Mouse (Mus musculus) thymus, postnatal 4 days (tissue): ENCODE measurements around the gene Tcp10c.
"Not testable (repeated sequence)": the region's sequence is repeated elsewhere in the genome, so short reads cannot be mapped to it uniquely, and the experiment has no call there.

Experiments
- DNase-seq: peaks from one replicate; pipeline ENCODE4 v3.0.0; 2021

Gene Tcp10c

DNA sequence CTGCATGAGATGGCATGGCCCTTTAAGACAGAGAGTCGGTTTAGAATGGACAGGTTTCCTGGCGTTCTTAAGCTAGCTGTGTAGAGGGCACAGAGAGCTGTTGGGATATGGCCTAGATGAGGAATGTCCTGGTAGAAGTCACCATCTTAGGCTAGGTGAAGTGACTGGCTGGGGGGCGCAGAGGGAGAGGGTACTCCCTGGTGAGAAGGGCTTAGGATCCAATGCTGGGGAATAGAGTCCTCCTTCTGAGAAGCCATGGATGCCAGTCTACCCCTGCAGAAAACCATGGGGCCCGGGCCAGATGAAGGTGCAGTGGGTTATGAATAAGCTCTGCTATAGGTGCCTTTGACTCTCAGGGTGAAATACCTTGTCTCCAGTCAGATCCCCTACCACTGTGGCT, at the start of gene Tcp10c:
Tcp10c (plus strand) TSS at position 52 of the 400 bp plus-strand sequence.
- not testable (repeated sequence) for DNase-seq

DNA sequence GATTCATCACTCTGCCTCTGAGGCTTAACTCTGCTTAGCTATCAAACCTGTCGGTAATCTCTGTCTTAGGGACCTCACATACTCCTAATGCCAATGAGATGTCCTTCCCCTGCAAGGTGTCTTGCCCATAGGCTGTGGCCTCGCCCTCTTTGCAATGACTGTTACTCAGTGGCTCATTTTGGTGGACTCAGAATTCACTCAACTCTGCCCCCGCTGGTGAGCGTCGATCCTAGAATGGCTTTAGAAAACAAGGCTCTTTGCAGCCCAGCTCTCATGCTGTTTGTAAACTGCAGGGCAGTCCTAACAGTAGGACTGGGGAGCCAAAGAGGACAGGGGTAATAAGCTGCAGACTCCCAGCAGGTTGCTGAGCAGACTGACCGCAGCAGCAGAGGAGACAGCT, 46.5 kb upstream of the Tcp10c start:
- peak; percentile 44 for DNase-seq

DNA sequence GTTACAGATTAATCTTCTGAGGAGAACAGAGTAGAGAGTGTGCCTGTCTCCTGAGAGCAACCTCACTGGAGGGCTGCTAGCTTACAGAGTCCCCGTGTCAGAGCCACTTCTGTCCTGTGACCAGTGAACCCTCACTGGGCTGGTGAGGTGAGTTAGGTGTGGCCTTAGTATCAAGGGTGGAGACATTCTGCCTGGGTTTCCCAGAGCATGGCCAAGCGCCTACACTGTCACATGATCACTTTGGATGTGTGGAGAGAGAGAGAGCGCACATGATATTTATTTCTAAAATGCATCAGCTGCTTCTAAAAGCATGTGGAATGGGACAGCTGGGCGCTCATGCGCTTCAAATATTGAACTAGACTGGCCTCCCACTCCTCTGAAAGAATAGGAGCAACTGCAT, 46.0 kb upstream of the Tcp10c start:
- not testable (repeated sequence) for DNase-seq

DNA sequence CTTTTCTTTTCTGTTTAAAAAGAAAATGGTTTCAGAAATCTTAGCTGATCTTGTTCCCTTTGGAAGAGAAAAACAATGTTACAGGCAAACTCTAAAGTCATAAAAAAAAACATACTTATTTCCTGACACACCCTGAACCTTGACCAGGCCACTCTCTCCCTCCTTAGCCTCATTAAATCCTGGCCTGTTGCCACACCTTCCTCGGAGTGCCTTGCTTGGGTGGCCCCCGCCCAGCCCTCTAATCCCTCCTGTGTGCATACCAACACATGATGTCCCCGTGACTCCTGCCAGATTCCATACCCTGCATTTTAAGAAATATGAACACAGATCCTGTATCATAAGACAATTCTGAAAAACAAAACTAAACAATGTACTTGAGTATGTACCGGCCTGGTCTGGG, 45.6 kb upstream of the Tcp10c start:
- DNase-seq, result not testable (repeated sequence)

DNA sequence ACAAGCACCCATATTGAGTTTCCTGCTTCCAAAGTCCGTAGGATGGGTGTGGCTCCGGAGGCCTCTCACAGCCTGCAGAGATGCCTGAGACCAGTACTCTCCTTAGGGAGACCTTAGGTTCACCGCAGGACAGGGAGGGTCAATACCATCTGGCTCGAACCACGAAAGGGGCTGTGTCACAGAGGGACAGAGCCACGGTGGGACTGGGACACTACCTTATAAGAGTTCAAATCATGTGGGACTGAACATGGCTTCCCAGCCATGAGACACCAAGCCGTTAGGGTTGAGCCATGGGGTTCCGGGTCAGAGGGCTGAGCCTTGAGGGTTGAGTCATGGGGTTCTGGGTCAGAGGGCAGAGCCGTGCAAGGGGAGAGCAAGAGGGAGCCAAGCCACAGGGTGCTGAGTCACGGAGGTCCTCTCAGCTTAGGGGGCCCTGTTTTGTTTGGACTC, 45.2 kb upstream of the Tcp10c start:
- not testable (repeated sequence) for DNase-seq

DNA sequence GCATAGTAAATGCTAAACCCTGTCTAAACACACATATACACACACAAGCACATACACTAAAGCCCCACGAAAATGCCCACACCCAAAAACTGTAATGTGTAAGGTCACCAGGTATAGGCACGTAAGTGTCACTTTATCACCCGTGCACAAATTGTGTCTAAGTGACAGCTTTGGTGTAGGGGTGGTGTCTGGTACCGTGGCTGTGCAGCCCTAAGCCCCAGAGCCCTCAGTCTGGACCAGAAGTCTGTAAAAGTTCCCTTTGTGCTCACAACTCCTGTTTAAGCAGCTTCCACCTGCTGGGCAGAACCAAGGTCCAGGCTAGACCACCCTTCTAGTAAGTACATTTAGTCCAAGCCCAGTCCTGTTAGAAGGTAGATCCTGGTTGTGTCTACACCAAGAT, 24.4 kb upstream of the Tcp10c start:
- not testable (repeated sequence) for DNase-seq

DNA sequence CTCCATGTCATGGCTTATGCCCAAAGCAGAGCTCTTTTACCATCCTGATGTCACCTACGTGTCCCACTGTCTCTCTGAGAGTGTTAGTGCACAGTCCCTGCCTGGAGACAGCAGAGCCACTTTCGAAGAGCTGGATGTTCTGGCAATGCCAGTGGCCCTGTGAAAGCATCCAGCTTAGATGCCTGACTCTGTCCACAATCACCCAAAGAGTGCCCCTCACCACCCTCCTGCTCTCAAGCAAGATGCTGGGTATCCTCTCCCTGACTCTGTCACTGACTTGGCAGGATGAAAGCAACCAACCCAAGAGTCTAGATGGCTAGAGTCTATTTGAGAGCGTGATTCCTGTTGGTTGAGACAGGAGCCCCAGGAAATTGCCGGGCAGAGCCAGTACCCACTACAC, 23.2 kb upstream of the Tcp10c start:
- not testable (repeated sequence) for DNase-seq

DNA sequence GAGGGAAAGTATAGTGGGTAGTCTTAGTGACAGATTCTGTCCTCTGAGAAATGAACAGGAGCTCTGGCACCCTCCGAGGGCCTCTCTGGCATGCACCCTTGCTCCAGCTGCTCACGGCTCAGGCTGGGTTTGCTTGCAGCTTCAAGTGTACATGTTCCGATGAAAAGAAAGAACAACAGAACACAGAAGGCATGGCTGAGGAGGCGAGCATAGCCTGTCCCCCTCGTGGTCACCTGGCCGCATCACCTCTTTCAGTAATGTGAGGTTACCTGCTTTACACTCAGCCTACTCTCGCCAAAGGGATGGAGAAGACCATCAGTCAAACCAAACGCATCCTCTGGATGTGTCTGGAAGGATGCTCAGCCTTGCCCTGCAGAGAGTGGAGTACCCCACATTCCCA, 21.9 kb upstream of the Tcp10c start:
- not testable (repeated sequence) for DNase-seq

DNA sequence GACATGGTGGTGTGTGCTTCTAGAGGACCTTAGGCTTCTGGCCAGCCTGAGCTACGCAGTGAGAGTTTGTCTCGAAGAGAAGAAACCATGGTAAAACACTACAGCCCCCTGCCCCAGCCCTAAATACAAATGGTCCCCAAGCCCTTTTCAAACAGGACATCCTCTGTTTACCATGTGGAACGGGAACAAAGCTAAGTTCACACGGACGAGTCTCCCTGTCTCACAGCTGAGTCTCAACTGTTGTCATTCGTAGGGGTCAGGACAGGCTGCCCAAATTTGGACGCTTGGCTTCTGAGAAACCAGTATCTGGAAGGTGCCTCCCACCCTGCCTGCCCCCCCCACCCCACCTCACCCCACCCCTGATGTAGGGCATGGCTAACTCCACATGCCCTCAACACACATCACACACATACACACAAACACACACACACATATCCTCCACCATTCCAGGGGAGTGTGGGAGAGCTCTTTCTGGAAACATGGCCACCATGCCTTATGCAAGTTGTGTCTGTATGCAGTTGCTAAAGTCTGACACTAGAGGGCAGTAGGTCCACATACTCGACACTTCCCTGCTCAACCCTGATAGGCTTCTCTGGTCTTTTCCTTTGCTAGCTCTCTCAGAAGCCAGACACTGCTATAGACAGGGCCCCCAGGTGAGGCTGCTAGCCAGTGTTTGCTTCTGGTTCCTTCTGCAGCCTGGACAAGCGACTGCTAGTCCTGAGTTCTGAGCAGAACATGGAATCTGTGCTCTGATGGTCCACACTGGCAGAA, 17.2 kb upstream of the Tcp10c start:
- DNase-seq, result peak; percentile 16

DNA sequence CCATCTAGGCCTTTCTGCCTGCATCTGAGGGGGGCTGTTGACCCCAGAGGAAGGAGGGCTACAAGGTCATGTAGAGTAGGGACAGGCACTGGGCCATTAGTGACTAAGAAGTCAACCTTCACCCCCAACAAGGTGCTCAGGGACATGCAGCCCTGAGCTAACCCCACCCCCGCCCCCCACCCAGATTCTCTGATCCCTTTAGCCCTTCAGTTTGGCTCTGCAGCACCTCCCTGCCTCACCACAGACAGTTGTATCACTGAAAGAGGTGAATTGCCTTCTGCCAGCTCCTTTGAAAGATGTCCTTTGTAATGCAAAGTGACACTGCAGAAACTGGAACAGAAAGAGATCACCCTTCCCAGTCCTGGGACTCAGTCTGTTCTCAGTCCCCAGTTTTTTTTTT, 16.4 kb upstream of the Tcp10c start:
- DNase-seq, result not testable (repeated sequence)

DNA sequence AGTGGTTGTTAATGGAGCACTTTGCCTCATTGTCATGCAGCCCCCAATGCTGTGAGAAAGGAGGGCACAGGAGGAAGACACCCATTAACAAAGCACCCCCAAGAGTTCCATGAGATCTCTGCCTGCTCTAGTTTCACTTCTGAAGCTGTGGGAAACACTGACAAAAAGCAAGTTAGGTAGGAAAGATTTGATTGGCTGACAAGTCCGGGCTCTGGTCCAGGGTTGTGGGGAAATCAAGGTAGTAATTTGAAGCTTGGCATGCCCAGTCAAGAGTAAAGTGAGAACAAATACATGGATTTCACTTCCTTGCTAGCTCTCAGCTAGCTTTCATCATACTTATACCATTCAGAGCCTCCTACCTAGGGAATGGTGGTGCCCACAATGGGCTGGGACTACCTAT, 14.3 kb upstream of the Tcp10c start:
- DNase-seq, result not testable (repeated sequence)

DNA sequence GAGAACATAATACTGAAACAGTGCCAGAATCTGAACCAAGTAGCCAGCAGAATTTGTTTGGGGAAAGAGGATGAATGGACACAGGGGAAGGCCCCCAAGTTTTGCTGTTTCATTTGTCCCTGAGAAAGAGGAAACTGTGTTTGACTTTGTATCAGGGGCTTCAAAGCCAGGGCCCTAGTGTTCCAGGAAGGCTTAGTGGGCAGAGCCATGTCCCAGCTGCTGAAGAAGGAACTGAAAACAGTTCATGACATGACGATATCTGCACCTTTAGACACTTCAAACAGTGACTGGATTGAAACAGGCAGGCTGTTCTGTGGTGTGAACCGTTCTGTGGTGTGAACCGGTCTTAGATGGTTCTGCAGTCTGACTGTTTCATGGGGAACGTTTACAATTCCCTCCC, 8.4 kb upstream of the Tcp10c start:
- DNase-seq, result not testable (repeated sequence)

DNA sequence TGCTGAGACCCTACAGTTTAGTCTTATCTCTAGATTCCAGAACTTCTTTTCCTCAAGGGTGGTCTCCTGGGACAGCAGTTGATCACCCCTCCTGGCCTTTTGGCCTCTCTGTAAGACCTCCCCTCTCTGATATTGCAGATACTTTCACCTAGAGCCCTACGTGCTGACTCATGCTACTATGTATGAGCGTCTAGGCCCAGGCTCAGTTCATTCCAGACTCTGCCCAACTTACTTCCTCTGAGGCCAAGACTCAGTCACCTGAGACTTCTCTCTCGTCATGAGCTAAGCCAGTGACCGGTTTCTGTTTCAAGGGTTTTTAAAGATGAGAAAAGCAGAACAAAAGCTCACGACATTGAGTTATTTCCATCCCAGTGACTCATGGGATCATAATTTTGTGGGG, 4.8 kb upstream of the Tcp10c start:
- not testable (repeated sequence) for DNase-seq

DNA sequence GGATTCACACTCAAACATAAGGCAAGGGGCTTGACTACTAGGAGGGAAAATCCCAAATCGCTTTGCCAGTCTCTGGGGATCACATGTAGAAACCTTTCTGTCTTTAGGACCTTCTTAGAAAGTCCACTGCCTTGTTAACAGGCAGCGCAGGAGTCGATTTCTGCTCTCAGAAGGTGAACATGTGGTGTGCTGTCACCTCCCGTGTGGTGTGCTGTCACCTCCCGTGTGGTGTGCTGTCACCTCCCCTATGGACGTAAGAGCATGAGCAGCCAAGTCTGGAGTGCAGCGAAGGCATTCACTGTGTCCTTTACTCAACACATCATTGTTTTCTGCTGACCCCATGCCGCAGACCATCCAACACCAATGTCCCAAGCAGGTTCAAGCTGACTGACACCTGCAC, 1.1 kb upstream of the Tcp10c start:
- not testable (repeated sequence) for DNase-seq

DNA sequence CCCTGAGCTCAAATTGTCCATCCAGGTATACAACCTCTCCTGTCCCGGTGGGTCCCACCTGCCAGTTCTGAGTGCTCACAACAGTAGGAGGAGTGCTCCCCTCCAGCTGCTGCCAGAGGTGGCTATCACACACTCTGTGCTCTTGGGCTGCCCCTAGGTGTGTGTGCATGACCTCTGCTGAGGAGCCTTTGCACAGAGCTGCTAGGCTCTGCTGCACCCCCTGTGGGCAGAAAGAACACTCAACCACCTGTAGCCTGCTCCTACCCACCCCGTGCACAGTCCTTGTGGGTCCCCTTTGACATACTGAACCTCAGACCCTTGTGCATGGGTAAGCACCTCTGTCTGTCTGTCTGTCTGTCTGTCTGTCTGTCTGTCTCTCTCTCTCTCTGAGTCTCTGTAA, 8.1 kb downstream of the Tcp10c start:
- DNase-seq, result not testable (repeated sequence)

DNA sequence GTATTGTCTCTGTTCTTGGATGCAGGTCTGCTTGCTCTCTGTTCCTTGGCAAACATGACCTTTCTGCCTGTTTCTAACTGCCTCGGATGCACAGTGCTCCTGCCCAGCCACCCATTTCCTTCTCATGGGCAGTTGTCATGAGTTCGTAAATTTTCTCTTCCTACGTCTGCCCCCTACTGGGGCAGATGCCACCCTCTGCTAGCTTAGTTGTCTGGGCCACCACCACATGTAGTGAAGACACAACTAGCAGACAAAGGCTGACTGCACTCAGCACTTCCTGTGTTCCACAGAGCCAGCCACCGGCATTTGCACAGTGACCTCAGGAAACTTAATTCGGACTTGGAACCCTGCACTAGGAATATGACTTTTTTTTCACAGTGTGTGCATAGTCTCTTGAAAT, 9.4 kb downstream of the Tcp10c start:
- not testable (repeated sequence) for DNase-seq

DNA sequence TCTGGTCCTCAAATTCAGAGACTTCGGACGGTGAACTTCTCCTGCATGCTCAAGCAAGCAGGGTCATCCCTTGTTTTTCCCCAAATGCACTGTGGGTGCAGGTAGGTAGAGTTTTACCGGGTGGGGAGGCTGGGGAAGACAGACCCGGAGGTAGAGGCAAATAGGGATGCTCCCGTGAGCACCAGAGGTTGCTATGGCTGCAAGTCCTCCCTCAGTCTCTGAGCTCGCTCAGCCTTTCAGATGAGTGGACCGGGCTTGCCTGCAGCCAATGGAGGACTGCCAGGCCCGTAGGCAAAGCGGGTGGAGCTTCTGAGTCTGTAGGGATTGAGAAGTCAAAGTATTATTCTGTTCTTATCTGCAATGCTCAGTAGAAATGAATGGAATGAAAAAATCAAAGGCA, 9.8 kb downstream of the Tcp10c start:
- DNase-seq, result not testable (repeated sequence)

DNA sequence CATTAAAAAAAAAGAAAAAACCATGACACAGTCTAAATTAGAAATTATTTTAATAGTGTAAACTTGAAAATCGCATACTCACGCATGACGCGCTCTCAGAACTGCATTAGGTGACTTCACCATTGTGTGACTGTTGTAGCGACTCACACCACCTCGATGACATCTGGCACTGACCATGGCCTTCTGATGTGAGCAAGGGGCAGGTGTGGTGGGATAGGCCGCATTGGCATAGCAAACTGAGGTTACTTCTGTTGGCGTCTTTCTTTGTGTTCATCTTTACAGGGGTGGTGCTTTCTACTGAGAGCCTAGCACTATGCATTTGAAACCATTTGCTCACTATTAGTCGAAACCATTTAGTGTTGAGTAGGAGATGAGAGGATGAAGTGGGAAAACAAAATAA, 12.8 kb downstream of the Tcp10c start:
- DNase-seq, result not testable (repeated sequence)

DNA sequence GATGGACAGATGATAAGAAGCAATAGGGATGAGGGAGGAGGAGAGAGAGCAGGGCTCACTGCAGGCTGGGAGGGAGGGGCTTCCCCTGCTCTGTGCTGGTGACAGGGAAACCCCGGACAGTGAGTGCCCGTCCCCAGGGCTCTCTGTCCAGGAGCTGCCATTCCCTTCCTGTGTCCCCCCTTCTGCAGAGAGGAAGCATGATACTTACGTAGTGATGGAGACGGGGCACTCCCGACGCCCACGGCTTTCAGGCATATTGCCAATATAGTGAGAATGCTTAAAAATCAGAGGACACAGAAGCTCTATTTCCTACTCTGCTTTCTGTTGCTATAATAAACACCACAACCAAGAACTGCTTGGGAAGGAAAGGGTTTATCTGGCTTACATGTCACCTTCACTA, 14.3 kb downstream of the Tcp10c start:
- DNase-seq, result not testable (repeated sequence)

DNA sequence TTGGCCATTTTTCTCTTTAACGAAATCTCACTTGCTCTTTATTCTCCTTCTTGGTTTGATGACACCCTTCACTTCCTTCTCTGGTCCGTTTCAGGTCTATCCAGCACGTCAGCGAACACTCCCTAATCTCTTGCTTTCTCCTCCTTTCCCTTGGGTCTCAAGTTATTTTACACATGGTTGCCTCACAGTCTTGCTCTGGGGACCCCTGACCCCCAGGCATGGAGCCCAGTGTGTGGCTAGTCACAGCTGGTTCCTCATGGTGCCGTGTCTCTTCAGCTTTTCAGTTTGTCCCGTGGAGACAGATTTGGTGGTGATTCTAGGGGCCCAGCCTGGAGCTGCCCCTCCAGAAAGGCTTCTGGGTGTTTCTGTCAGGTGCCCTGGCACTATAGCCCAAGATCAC, 16.4 kb downstream of the Tcp10c start:
- DNase-seq, result not testable (repeated sequence)

DNA sequence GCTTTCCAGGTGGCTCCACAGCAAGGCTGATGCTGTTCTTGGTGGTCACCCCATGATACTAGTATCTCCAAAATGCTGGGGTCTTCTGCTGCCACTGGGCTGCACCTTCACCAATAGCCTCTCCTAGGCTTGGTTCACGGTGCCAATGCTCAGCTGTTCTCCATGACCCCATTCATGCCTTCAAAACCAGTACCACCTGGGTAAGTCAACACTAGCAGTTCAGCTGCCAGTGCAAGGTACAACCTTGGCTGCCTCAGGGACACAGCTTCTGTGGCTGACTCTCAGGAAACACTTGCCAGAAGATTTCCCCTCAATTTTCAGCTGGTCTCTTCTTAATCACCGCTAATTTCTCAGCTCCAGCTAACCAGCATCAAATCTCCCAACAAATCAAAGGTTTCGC, 24.0 kb downstream of the Tcp10c start:
- DNase-seq, result not testable (repeated sequence)

DNA sequence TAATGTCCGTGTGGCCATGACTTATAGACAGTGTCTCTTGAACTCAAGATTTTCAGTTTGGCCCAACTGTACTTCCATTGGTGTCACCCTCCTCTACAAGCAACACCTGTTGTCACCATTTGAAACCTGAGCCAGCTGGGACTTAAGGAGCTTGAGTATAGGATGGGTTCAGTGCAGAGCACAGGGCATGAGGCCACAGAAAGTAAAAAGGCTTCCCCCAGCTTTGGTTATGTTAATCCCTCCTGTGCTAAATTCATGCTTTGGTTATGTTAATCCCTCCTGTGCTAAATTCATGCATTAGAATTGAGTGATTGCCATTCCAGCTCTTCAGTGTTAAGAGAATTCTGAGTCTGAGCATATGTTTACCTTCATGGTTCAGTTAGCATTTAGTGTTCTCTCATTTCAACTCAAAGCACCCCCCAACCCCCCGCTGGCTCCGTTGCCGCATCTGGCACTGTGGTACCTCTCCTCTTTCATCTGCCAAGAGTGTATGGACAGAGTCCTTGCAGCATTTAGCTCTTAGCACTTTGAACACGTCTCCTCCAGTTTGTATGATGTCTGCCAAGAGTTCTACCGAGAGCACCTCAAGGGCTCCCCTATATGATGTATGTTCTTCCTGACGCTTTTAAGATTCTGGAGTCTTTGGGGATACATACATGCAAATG, 25.7 kb downstream of the Tcp10c start:
- DNase-seq, result not testable (repeated sequence)

DNA sequence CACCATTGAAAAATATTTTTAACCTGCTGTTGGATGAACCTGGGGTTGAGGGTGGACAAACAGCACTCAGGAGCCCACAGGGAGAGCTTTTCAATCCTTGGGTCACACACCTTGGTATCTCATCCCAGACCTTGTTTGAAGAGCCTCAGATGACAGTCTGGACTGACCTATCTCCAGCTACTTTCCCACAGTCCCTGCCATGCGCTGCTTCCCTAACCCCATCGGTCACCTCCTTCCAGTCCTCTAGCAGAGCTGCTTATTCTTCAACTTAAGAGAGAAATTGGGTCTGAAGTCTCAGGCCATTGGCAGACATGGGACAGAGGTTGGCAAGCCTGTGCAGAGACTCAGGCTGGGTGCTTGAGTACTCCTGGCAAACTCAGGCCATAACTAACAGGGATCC, 26.9 kb downstream of the Tcp10c start:
- not testable (repeated sequence) for DNase-seq

DNA sequence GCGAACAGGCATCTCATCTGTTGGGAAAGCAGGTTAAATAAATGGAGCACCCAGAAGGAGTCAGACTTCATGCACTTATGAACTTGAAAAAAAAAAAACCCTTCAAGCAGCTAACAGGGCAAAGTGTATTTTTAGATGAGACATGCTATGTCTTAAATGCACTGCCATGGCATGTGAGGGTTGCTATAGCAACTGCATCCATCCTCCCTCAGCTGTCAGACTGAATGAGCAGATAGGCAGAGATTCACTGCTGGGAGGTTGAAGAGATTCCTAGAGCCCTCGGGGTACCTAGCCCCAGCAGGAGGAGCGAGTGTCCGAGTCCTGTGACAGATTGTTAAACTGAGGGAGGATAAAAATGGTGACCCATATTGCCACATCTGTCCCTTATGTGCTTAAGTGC, 36.6 kb downstream of the Tcp10c start:
- DNase-seq, result not testable (repeated sequence)
